Mouse (Mus musculus): ENCODE data around the gene Clcn7. TPM values are rescaled to one million over a fixed set of nuclear protein-coding genes. Genes with fewer than 3 reads are reported as not detected.

Clcn7 gene
- polyA plus RNA-seq, 1 experiment: 93.5 TPM

DNA sequence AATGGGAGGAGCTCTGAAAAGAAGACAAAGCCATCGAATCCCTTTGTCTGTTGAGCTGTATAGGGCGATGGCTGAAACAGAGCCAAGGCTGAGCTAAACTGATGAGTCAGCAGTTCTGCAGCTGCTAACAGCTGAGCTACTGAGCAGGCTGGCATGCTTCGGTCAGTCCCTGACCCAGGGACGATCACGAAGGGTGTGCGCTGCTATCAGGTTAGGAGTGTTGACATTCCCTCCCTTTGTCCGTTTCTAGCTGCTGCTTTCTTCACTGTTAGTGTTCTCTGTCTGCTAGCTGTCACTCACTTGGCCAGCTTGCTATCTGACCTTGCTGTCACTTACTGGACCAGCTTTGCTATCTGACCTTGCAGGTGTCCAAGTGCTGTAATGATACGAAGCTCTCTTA, 6.1 kb upstream of the Clcn7 start:
- DNase-seq (ENCODE audit: low read depth): no peak

- no peak for DNase-seq (ENCODE audit: low read depth)
Observed at GRCm38 (mm10) chr17:25127681-25128080, 5.5 kb upstream of the Clcn7 start.

DNA sequence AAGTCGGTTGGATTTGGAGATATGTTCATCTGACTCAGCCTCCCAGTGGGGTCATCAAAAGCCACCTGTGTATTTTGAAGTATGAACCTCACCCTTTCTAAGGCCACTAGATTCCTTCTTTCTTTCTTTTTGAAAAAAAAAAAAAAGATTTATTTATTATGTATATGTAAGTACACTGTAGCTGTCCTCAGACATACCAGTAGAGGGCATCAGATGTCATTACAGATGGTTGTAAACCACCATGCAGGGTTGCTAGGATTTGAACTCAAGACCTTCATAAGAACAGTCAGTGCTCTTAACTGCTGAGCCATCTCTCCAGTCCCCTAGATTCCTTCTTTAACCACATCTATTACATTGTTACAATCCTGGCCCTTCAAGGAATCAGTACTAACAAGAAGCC, 3.1 kb upstream of the Clcn7 start:
- no peak for DNase-seq (ENCODE audit: low read depth)

DNA sequence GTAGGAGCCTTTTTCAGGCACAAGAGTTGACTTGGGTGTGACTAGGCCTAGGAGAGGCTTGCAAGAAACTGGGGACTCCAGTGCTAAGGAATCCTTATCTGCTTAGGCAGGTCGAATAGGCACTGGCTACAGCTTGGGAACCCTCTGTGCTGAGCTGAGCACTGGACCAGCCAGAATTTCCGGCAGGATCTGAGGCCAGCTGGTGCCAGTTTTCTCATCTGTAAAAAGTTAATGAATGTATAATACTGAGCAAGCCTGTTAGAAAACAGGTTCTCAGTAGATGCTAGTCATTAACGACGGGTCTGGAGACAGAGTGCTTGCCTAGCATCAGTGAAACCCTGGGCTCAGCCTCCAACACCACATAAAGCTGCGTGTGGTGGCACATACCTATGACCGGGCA, 2.4 kb downstream of the Clcn7 start:
- DNase-seq (ENCODE audit: low read depth): no peak

DNA sequence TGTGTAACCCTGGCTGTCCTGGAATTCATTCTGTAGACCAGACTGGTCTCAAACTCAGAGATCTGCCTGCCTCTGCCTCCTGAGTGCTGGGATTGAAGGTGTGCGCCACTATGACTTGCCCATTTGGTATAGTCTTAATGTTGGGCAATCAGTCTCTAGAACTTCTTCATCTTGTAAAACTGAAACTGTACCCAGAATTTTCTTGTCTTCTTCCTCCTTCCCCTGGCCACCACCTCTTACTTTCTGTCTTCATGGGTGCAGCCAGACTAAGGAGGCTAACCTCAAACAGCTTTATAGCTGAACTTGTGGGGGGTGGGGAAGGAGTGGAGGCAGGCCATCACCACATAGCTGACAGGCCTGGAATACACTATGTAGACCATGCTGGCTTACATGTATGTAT, 5.6 kb downstream of the Clcn7 start:
- no peak for DNase-seq (ENCODE audit: low read depth)

- DNase-seq (ENCODE audit: low read depth): no peak
Observed at GRCm38 (mm10) chr17:25139960-25140359, 6.8 kb downstream of the Clcn7 start.

- no peak for DNase-seq (ENCODE audit: low read depth)
Observed at GRCm38 (mm10) chr17:25162161-25162560, 29.0 kb downstream of the Clcn7 start, which contains the start of gene Ccdc154. Gene Ccdc154 (plus strand): TSS chr17:25162461.

DNA sequence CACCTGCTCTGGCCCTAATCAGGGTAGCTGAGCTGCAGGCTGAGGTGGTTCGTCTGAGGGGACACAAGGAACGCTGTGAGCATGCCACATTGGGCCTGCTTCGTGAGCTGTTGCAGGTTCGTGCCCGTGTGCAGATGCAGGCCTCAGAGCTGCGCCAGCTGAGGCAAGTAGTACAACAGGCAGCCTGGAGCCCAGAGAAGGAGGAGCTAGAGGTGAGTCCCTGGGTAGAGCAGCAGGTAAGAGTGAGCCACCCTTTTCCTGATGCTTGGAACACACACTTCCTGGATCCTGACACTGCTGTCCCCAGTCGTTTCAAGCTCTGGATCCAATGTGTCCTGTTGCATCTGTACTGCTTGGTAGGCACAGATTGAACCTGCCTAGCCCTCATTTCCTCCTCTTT, 30.2 kb downstream of the Clcn7 start:
- no peak for DNase-seq (ENCODE audit: low read depth)

- no peak for DNase-seq (ENCODE audit: low read depth)
Observed at GRCm38 (mm10) chr17:25164770-25165169, 31.6 kb downstream of the Clcn7 start.

DNA sequence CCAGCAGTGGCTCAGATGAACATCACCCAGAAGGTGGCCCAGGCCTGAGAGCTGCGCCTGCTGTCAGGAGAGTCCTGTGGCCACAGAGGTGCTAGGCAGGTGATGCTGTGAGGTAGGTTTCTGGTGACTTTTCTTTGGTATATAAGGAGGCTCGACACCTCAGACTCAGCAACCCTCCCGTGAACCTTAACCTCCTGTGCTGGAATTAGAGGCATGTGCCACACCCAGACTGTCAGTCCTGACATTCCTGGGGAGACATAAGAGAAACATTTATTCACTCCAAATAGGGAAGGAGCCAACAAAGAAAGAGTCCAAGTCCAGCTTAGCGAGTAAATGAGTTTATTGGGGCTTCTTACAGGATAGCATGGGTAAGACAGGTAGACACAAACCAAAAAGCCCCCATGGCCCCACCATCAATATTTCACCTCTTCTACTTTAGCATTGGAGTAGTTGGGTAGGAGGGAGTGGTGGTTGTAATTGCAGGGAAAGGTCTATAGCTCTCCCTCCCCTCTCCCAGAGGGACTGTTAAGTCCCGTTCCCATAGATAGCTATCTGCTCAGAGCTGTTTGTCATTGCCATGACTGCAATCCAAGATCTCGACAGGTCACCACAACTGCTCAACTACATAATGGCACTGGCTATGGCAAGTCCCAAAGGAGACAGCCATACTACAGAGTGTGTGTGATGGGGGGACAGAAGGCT, 32.9 kb downstream of the Clcn7 start:
- no peak for DNase-seq (ENCODE audit: low read depth)

DNA sequence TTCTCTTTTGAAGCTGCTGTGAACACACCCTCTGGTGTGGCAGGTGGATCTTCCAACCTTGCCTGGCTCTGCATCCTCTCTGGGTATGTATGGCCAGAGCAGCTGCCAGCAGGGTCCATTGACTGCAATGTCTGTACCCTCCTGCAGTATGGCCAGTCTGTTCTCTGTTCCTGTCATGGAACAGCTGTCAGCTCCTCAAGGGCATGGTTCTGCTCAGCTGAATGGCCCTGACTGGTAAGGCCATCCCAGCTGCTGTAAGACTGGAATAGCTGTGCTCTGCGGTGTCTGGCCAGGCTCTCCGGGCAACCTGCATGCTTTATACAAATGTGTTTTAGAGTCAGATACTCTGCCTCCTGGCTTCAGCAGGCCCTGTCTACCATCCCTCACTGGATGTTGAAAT, 36.5 kb downstream of the Clcn7 start:
- DNase-seq (ENCODE audit: low read depth): no peak

DNA sequence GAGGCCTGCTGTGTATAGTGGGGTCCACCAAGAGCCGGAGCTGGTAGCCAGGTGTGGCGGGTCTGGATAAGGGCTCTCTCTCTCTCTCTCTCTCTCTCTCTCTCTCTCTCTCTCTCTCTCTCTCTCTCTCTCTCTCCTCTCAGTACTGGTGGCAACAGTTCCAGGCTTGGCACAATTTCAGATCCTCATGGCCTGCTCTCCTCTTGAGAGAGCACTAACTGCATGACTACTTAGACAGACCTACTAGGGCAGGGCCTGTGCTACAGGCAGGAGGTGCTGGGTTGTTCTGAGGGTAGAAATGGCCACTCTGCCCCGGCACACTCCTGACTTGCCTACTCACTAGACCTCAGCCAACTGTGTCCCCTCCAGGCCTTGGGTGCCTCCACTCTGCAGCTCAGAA, 39.4 kb downstream of the Clcn7 start:
- no peak for DNase-seq (ENCODE audit: low read depth)

DNA sequence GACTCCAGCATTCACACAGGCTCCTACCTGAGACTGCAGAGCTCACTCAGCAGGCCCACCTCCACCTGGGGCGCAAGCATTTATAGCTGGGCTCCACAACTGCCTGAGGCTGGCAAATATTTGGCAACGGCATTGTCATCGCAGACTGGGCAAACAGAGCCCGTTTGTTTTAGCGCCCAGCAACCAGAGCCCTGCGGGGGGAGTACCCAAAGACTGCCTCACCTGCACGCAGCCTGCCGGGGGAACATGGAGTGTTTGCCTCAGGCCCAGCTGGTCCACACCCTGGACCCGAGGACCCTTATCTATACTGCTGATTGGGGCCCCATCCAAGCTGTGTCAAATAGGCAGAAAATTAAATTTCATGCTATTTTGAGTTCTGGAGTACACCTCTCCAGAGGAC, 42.2 kb downstream of the Clcn7 start, which contains the start of gene Gm38655:
TSS of gene Gm38655 (minus strand) at position 61 of the 400 bp plus-strand sequence.
- no peak for DNase-seq (ENCODE audit: low read depth)

- DNase-seq (ENCODE audit: low read depth): no peak
Observed at GRCm38 (mm10) chr17:25183232-25183631, 50.0 kb downstream of the Clcn7 start.

- DNase-seq (ENCODE audit: low read depth): peak; percentile 81
Observed at GRCm38 (mm10) chr17:25184129-25184691, 51.0 kb downstream of the Clcn7 start, which contains the start of gene BC003965. Gene BC003965 (plus strand): TSS chr17:25184554.

DNA sequence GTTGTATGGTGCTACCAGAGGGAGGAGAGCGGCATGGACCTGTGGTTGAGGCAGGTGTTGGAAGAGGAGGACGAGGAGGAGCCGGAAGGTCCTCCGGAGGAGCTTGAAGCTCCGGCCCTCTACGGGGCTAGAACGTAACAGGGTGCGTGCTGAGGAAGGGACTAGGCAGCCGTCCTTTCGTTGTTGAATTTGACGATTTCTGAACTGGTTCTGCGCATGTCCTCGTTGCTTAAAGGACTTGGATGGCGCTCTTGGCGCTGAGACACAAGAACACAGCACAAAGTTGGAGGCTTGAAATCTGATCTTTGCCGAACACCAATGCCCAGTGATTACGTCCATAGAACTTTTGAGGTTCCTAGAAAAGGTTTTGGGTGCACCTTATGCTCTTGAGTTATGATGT, 51.8 kb downstream of the Clcn7 start:
- DNase-seq (ENCODE audit: low read depth): no peak

DNA sequence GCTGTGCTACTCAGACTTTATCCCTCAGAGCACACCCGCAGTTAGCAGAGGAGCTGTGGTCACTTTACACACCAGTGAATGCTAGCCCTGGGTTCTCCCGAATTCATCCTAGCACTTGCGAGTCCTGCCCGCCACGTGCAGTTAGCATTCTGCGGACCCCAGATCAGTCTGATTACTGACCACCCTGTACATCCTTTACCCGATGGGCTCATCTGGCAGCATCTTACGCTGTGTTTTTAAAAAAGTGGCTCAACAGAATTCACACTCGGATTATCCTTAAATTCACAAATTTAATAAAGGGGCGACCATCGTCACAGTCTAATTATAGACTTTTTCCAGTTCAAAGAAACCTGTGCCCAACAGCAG, 54.6 kb downstream of the Clcn7 start:
- no peak for DNase-seq (ENCODE audit: low read depth)

DNA sequence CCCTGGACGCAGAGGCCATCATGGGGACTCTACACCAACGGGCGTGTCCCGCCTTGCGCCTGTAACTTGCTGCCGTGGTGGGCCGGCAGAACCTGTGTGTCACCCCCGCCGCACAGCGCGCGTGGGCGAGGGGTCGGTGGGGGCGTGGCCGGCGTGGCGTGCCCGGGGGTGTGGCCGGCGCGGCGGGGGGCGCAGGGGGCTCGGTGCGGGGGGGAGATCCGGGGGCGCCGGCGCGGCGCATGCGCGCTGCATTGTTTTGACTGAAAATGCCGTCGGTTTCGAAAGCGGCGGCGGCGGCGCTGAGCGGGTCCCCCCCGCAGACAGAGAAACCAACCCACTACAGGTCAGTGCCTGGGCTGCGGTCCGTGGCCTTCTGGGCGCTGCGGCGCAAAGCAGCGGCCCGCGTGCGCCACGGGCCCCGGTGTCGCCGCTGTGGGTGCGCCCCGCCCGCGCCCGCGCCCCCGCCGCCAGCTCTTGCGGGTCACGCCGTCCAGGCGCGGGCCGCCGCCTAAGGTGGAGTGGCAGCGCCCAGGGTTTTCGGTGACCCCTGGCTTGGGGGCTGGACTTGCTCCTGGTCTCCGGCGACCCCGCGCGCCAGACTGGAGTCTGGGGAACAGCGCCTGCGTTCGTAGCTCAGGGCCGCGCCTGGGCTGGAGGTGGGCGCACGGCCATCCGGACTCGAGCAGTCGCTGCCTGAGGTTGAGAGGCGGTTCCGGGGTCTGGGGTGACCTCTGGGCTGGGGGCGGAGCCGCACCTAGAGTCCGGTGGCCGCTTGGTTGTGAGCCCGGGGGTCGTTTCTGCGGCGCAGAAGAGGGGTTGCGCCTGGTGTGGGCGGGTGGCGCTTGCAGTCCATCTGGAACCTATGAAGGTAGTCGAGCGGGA, 55.2 kb downstream of the Clcn7 start, which contains the start of gene Unkl:
TSS of gene Unkl (plus strand) at position 248 of the 882 bp plus-strand sequence.
- DNase-seq (ENCODE audit: low read depth): no peak

GRCm38 (mm10) chr17:25189091-25189490, 55.9 kb downstream of the Clcn7 start:
- no peak for DNase-seq (ENCODE audit: low read depth)

GRCm38 (mm10) chr17:25202401-25202800, 69.2 kb downstream of the Clcn7 start:
- DNase-seq (ENCODE audit: low read depth): no peak

- DNase-seq (ENCODE audit: low read depth): no peak
Observed at GRCm38 (mm10) chr17:25210006-25210405, 76.8 kb downstream of the Clcn7 start.

GRCm38 (mm10) chr17:25210680-25211466, 77.7 kb downstream of the Clcn7 start:
- no peak for DNase-seq (ENCODE audit: low read depth)

Data from gonadal fat pad, adult 2 months (tissue).